Mouse (Mus musculus): Measurements from ENCODE around the gene Dpagt1. TPM values are rescaled to one million over a fixed set of nuclear protein-coding genes. Genes with fewer than 3 reads are reported as not detected.

The Dpagt1 gene
- polyA plus RNA-seq, 1 experiment, result 24.0 TPM

DNA sequence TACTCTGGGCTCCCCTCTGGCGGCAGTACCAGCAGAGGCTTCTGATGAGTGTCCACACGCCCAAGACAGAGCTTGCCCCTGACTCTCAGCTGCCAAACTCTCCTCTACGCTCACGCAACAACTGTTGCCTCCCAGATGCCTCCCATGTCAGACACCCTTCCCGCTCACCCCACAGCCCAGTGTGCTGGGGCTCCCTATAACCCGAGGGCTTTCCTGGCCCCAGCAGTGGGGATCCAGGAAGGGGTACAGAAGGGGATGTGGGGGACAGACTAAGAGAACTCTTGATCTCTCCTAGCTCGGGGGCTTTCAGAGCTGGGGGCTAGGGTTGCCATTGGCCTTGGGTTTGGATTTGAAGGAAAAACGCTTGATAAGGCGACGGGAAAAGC is 15.1 kb upstream of the Dpagt1 start:
- Histone ChIP-seq H3K36me3 (ENCODE audit: control insufficient read depth, insufficient read depth, low read length) (peaks cover 25% of the 10 kb centered on the region), H3K27me3 (ENCODE audit: control insufficient read depth, insufficient read depth, low read length) (no peaks in the 10 kb centered on the region), H3K27ac (ENCODE audit: insufficient read depth, low read length) (no peak overlapping the region), H3K4me3 (ENCODE audit: extremely low read depth, insufficient read depth, insufficient read length) (no peak overlapping the region), H3K4me1 (ENCODE audit: control insufficient read depth, insufficient read depth, insufficient read length) (peaks cover 4% of the 10 kb centered on the region; the same call in 1 of the 2 replicates)
- TF ChIP-seq POLR2A (IDR thresholded peaks at IDR 0.05; ENCODE audit: low read depth, low read length) (no peak), CTCF (IDR thresholded peaks at IDR 0.05; ENCODE audit: extremely low read depth, insufficient read depth, insufficient read length, insufficient replicate concordance) (no peak)
- WGBS, result 78% methylated on average over 10 of the region's 10 CpGs
- no peak for DNase-seq (ENCODE audit: low read depth in 1 of 2, low spot score in 2 of 2)

- H3K4me3 ChIP-seq (ENCODE audit: extremely low read depth, insufficient read depth, insufficient read length), result no peak overlapping the region
- H3K27ac ChIP-seq (ENCODE audit: insufficient read depth, low read length), result no peak overlapping the region
- WGBS, result 66% methylated on average over 27 of the region's 27 CpGs
- H3K36me3 ChIP-seq (ENCODE audit: control insufficient read depth, insufficient read depth, low read length), result peaks cover 31% of the 10 kb centered on the region
- no peaks in the 10 kb centered on the region for H3K27me3 ChIP-seq (ENCODE audit: control insufficient read depth, insufficient read depth, low read length)
- H3K4me1 ChIP-seq (ENCODE audit: control insufficient read depth, insufficient read depth, insufficient read length), result peaks cover 4% of the 10 kb centered on the region; the same call in 1 of the 2 replicates
- TF ChIP-seq POLR2A (IDR thresholded peaks at IDR 0.05; ENCODE audit: low read depth, low read length), result no peak
- no peak for TF ChIP-seq CTCF (IDR thresholded peaks at IDR 0.05; ENCODE audit: extremely low read depth, insufficient read depth, insufficient read length, insufficient replicate concordance)
- no peak for DNase-seq (ENCODE audit: low read depth in 1 of 2, low spot score in 2 of 2)
Observed at GRCm38 (mm10) chr9:44311136-44312134, 14.4 kb upstream of the Dpagt1 start.

GRCm38 (mm10) chr9:44313476-44314256 is 12.2 kb upstream of the Dpagt1 start:
- TF ChIP-seq POLR2A (IDR thresholded peaks at IDR 0.05; ENCODE audit: low read depth, low read length), result no peak
- no peak for TF ChIP-seq CTCF (IDR thresholded peaks at IDR 0.05; ENCODE audit: extremely low read depth, insufficient read depth, insufficient read length, insufficient replicate concordance)
- H3K4me3 ChIP-seq (ENCODE audit: extremely low read depth, insufficient read depth, insufficient read length), result no peak overlapping the region
- no peak overlapping the region for H3K27ac ChIP-seq (ENCODE audit: insufficient read depth, low read length)
- DNase-seq (ENCODE audit: low read depth in 1 of 2, low spot score in 2 of 2), result no peak
- peaks cover 31% of the 10 kb centered on the region for H3K36me3 ChIP-seq (ENCODE audit: control insufficient read depth, insufficient read depth, low read length)
- no peaks in the 10 kb centered on the region for H3K27me3 ChIP-seq (ENCODE audit: control insufficient read depth, insufficient read depth, low read length)
- peaks cover 2% of the 10 kb centered on the region for H3K4me1 ChIP-seq (ENCODE audit: control insufficient read depth, insufficient read depth, insufficient read length)
- 96% methylated on average over 19 of the region's 19 CpGs for WGBS

DNA sequence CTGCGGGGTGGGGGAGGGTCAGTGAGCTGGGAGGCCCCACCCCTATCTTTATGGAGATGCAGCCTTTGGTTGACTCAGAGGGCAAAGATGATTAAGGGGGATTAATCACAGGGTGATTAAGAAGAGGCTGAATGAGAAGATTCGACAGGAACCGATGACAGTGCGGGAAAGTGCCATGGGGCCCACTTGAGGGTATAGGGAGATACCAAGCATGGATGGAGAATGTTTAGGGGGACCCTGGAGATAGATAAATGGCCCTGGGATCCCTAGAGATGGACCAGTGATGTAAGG is 11.6 kb upstream of the Dpagt1 start:
- Histone ChIP-seq H3K4me3 (ENCODE audit: extremely low read depth, insufficient read depth, insufficient read length) (no peak overlapping the region), H3K4me1 (ENCODE audit: control insufficient read depth, insufficient read depth, insufficient read length) (peaks cover 3% of the 10 kb centered on the region), H3K27ac (ENCODE audit: insufficient read depth, low read length) (no peak overlapping the region), H3K27me3 (ENCODE audit: control insufficient read depth, insufficient read depth, low read length) (no peaks in the 10 kb centered on the region), H3K36me3 (ENCODE audit: control insufficient read depth, insufficient read depth, low read length) (peaks cover 31% of the 10 kb centered on the region)
- DNase-seq (ENCODE audit: low read depth in 1 of 2, low spot score in 2 of 2), result no peak
- no peak for TF ChIP-seq POLR2A (IDR thresholded peaks at IDR 0.05; ENCODE audit: low read depth, low read length)
- no peak for TF ChIP-seq CTCF (IDR thresholded peaks at IDR 0.05; ENCODE audit: extremely low read depth, insufficient read depth, insufficient read length, insufficient replicate concordance)
- 94% methylated on average over 4 of the region's 4 CpGs for WGBS

DNA sequence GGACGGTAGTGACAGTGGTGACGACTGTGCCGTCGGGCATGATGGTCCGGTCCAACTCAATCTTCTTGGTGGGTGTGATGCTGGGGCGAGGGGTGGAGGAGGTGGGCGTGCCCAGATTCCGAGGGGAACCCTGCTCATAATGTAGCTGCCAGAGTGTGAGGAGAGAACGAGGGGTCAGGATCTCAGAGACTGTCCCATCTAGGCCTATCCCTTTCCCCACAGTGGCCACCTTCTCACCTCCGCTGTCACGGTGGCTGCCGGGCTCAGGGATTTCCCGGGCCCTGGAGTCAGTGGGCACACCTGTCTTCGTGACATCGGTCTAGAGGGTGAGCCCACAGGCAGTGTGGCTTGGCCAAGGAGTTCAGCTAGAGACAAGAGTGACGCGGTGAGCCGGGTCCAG is 10.9 kb upstream of the Dpagt1 start:
- Histone ChIP-seq H3K27ac (ENCODE audit: insufficient read depth, low read length) (no peak overlapping the region), H3K4me1 (ENCODE audit: control insufficient read depth, insufficient read depth, insufficient read length) (peaks cover 6% of the 10 kb centered on the region), H3K36me3 (ENCODE audit: control insufficient read depth, insufficient read depth, low read length) (peaks cover 31% of the 10 kb centered on the region), H3K27me3 (ENCODE audit: control insufficient read depth, insufficient read depth, low read length) (no peaks in the 10 kb centered on the region), H3K4me3 (ENCODE audit: extremely low read depth, insufficient read depth, insufficient read length) (no peak overlapping the region)
- TF ChIP-seq CTCF (IDR thresholded peaks at IDR 0.05; ENCODE audit: extremely low read depth, insufficient read depth, insufficient read length, insufficient replicate concordance) (no peak), POLR2A (IDR thresholded peaks at IDR 0.05; ENCODE audit: low read depth, low read length) (no peak)
- DNase-seq (ENCODE audit: low read depth in 1 of 2, low spot score in 2 of 2), result no peak
- WGBS, result 98% methylated on average over 18 of the region's 18 CpGs

DNA sequence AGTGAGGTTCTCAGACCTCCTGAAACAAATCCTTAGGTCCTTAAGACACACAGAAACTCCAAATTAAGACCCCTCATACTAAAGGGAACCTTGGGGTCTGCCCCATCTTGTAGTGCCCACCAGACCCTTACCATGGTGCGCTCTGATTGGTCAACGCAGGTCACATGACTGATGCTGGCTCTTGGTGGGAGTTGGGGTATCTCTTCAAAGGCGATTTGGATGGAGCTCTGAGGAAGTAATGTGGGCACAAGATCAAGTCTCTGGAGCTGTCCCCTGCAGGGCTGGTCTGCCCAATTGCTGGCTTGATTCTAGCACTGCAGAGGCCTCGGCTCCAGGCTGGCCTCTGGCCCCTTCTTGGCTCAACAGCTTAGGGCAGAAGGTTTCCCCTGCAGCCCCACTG is 8.4 kb upstream of the Dpagt1 start:
- DNase-seq (ENCODE audit: low read depth in 1 of 2, low spot score in 2 of 2), result no peak
- Histone ChIP-seq H3K27ac (ENCODE audit: insufficient read depth, low read length) (no peak overlapping the region), H3K4me1 (ENCODE audit: control insufficient read depth, insufficient read depth, insufficient read length) (peaks cover 8% of the 10 kb centered on the region), H3K4me3 (ENCODE audit: extremely low read depth, insufficient read depth, insufficient read length) (no peak overlapping the region), H3K36me3 (ENCODE audit: control insufficient read depth, insufficient read depth, low read length) (peaks cover 26% of the 10 kb centered on the region), H3K27me3 (ENCODE audit: control insufficient read depth, insufficient read depth, low read length) (no peaks in the 10 kb centered on the region)
- no peak for TF ChIP-seq POLR2A (IDR thresholded peaks at IDR 0.05; ENCODE audit: low read depth, low read length)
- WGBS, result 94% methylated on average over 4 of the region's 4 CpGs
